Mouse (Mus musculus): ENCODE measurements around the gene E130114P18Rik. TPM values are rescaled to one million over a fixed set of nuclear protein-coding genes. Genes with fewer than 3 reads are reported as not detected.

E130114P18Rik gene
- total RNA-seq (2015; ENCODE audit: low replicate concordance) = not detected in 2 replicates
- total RNA-seq (2017; ENCODE audit: low replicate concordance) = not detected in 2 replicates

GRCm38 (mm10) chr4:97777706-97778176 lies at the start of gene E130114P18Rik:
E130114P18Rik (minus strand) TSS chr4:97778078.
- peak; percentile 55; the same call in 1 of the 2 replicates for ATAC-seq (replicated peaks; ENCODE audit: low FRiP score, poor library complexity, severe bottlenecking)

GRCm38 (mm10) chr4:97827115-97827514 lies 49.2 kb upstream of the E130114P18Rik start:
- no peak for ATAC-seq (replicated peaks; ENCODE audit: low FRiP score, poor library complexity, severe bottlenecking)

GRCm38 (mm10) chr4:97825841-97826240 lies 48.0 kb upstream of the E130114P18Rik start:
- ATAC-seq (replicated peaks; ENCODE audit: low FRiP score, poor library complexity, severe bottlenecking) = no peak

GRCm38 (mm10) chr4:97825432-97825831 lies 47.6 kb upstream of the E130114P18Rik start:
- ATAC-seq (replicated peaks; ENCODE audit: low FRiP score, poor library complexity, severe bottlenecking) = no peak

GRCm38 (mm10) chr4:97824451-97824850 lies 46.6 kb upstream of the E130114P18Rik start:
- no peak for ATAC-seq (replicated peaks; ENCODE audit: low FRiP score, poor library complexity, severe bottlenecking)

- no peak for ATAC-seq (replicated peaks; ENCODE audit: low FRiP score, poor library complexity, severe bottlenecking)
Measured at GRCm38 (mm10) chr4:97823512-97823911, 45.6 kb upstream of the E130114P18Rik start.

GRCm38 (mm10) chr4:97821556-97822251 lies 43.8 kb upstream of the E130114P18Rik start:
- no peak for ATAC-seq (replicated peaks; ENCODE audit: low FRiP score, poor library complexity, severe bottlenecking)

- ATAC-seq (replicated peaks; ENCODE audit: low FRiP score, poor library complexity, severe bottlenecking) = no peak
Measured at GRCm38 (mm10) chr4:97820474-97821259, 42.8 kb upstream of the E130114P18Rik start.

GRCm38 (mm10) chr4:97819101-97819500 lies 41.2 kb upstream of the E130114P18Rik start:
- ATAC-seq (replicated peaks; ENCODE audit: low FRiP score, poor library complexity, severe bottlenecking) = no peak

GRCm38 (mm10) chr4:97818498-97818897 lies 40.6 kb upstream of the E130114P18Rik start:
- no peak for ATAC-seq (replicated peaks; ENCODE audit: low FRiP score, poor library complexity, severe bottlenecking)

- no peak for ATAC-seq (replicated peaks; ENCODE audit: low FRiP score, poor library complexity, severe bottlenecking)
Measured at GRCm38 (mm10) chr4:97817741-97818140, 39.9 kb upstream of the E130114P18Rik start.

GRCm38 (mm10) chr4:97816753-97817152 lies 38.9 kb upstream of the E130114P18Rik start:
- ATAC-seq (replicated peaks; ENCODE audit: low FRiP score, poor library complexity, severe bottlenecking) = no peak

GRCm38 (mm10) chr4:97816001-97816400 lies 38.1 kb upstream of the E130114P18Rik start:
- no peak for ATAC-seq (replicated peaks; ENCODE audit: low FRiP score, poor library complexity, severe bottlenecking)

GRCm38 (mm10) chr4:97814515-97814914 lies 36.6 kb upstream of the E130114P18Rik start:
- no peak for ATAC-seq (replicated peaks; ENCODE audit: low FRiP score, poor library complexity, severe bottlenecking)

- ATAC-seq (replicated peaks; ENCODE audit: low FRiP score, poor library complexity, severe bottlenecking) = no peak
Measured at GRCm38 (mm10) chr4:97813996-97814395, 36.1 kb upstream of the E130114P18Rik start.

GRCm38 (mm10) chr4:97813035-97813434 lies 35.2 kb upstream of the E130114P18Rik start:
- ATAC-seq (replicated peaks; ENCODE audit: low FRiP score, poor library complexity, severe bottlenecking) = no peak

- peak; percentile 34; the same call in 1 of the 2 replicates for ATAC-seq (replicated peaks; ENCODE audit: low FRiP score, poor library complexity, severe bottlenecking)
Measured at GRCm38 (mm10) chr4:97810348-97810939, 32.6 kb upstream of the E130114P18Rik start.

GRCm38 (mm10) chr4:97809582-97810295 lies 31.9 kb upstream of the E130114P18Rik start:
- ATAC-seq (replicated peaks; ENCODE audit: low FRiP score, poor library complexity, severe bottlenecking) = no peak

- no peak for ATAC-seq (replicated peaks; ENCODE audit: low FRiP score, poor library complexity, severe bottlenecking)
Measured at GRCm38 (mm10) chr4:97808885-97809284, 31.0 kb upstream of the E130114P18Rik start.

- ATAC-seq (replicated peaks; ENCODE audit: low FRiP score, poor library complexity, severe bottlenecking) = no peak
Measured at GRCm38 (mm10) chr4:97806924-97807323, 29.0 kb upstream of the E130114P18Rik start.

All from erythroblast, adult 5-6 weeks (primary cell).